Mouse (Mus musculus) olfactory bulb, adult 2 months (tissue): ENCODE data around the gene Smim15. TPM values are rescaled to one million over a fixed set of nuclear protein-coding genes. Genes with fewer than 3 reads are reported as not detected.
A peak's percentile ranks its signal among the peaks of the same experiment; 100 is the strongest.

Experiments used
- H3K27ac ChIP-seq: fragments of 200-500 bp; 2 replicates; pipeline ENCODE4 v1.5.1; 2012; ENCODE audit warnings: low read depth, low read length; ENCODE audit not compliant: insufficient read depth
- H3K4me1 ChIP-seq: fragments of 200-500 bp; 2 replicates; pipeline ENCODE4 v1.6.1; 2012; ENCODE audit warnings: low read length; ENCODE audit not compliant: control insufficient read depth, insufficient read depth
- H3K4me3 ChIP-seq: fragments of 200-500 bp; 2 replicates; pipeline ENCODE4 v1.5.1; 2012; ENCODE audit warnings: mild to moderate bottlenecking, low read depth, low read length, moderate library complexity; ENCODE audit not compliant: insufficient read depth
- CTCF ChIP-seq: fragments of 200-500 bp; IDR thresholded peaks from 2 replicates; pipeline ENCODE4 v1.5.1; 2012; ENCODE audit warnings: low read depth, mild to moderate bottlenecking, low read length, moderate library complexity; ENCODE audit not compliant: insufficient read depth
- POLR2A ChIP-seq: fragments of 200-500 bp; IDR thresholded peaks from 2 replicates; pipeline ENCODE4 v1.6.1; 2012; ENCODE audit warnings: mild to moderate bottlenecking, low read depth, low read length, moderate library complexity; ENCODE audit not compliant: insufficient read depth
- WGBS: fragments of 180-500 bp; shearing (Covaris S2); methylation state at CpG from one replicate; pipeline ENCODE4 v1.1.7; 2018; 5-methylcytosine and 5-hydroxymethylcytosine counted together
- polyA plus RNA-seq: library from polyadenylated mRNA; stranded (reverse); fragments of >200 nt; gene quantifications from 2 replicates; pipeline ENCODE4 v1.2.4, GENCODE M21; 2012; ENCODE audit warnings: low replicate concordance; ENCODE audit not compliant: missing spikeins, insufficient read depth, insufficient read length

Smim15 gene
- not detected in 2 replicates for polyA plus RNA-seq

- under 1% methylated on average over 71 of the region's 71 CpGs for WGBS
- peak within 1 kb of the TSS; percentile 67 for H3K27ac ChIP-seq
- peak within 1 kb of the TSS; percentile 85 for H3K4me3 ChIP-seq
- TF ChIP-seq POLR2A (peak; percentile 82), CTCF (0 out of 2 replicates have a peak, but pooled peaks have one; percentile 18)
- peaks cover 3% of the 10 kb centered on the region for H3K4me1 ChIP-seq
Observed at GRCm38 (mm10) chr13:108044222-108044941, at the start of gene Smim15. Smim15 (plus strand) TSS chr13:108044446.

DNA sequence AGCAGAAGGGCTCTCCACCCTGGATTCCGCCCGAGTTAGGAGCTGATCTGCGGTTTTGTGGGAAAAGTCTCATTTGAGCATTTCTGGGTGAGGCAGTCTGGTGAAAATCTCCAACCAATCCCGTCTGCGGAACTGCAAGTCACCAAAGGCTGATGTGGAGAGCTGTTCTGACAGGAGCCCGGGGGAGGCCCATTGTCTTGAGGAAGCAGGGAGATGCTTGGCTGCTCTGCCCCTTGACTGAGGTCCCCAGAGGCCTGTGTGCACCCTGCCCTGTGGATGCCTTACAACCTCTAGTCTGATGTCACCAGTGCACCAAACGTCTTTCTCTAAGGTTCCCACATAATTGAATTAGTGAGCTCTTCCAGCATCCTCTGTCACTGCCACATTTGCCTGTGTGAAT, 49.0 kb upstream of the Smim15 start:
- Histone ChIP-seq H3K4me1 (no peaks in the 10 kb centered on the region), H3K4me3 (no peak overlapping the region), H3K27ac (no peak overlapping the region)
- 60% methylated on average over 7 of the region's 7 CpGs for WGBS
- TF ChIP-seq CTCF (no peak), POLR2A (no peak)

GRCm38 (mm10) chr13:107996301-107996700, 47.9 kb upstream of the Smim15 start:
- Histone ChIP-seq H3K4me1 (no peaks in the 10 kb centered on the region), H3K27ac (no peak overlapping the region), H3K4me3 (no peak overlapping the region)
- 96% methylated on average over 3 of the region's 3 CpGs for WGBS
- TF ChIP-seq POLR2A: no peak
- TF ChIP-seq CTCF: no peak

GRCm38 (mm10) chr13:108007861-108008260, 36.4 kb upstream of the Smim15 start:
- 63% methylated on average over 4 of the region's 4 CpGs for WGBS
- Histone ChIP-seq H3K4me3 (no peak overlapping the region), H3K27ac (no peak overlapping the region), H3K4me1 (no peaks in the 10 kb centered on the region)
- TF ChIP-seq CTCF: no peak
- TF ChIP-seq POLR2A: no peak

DNA sequence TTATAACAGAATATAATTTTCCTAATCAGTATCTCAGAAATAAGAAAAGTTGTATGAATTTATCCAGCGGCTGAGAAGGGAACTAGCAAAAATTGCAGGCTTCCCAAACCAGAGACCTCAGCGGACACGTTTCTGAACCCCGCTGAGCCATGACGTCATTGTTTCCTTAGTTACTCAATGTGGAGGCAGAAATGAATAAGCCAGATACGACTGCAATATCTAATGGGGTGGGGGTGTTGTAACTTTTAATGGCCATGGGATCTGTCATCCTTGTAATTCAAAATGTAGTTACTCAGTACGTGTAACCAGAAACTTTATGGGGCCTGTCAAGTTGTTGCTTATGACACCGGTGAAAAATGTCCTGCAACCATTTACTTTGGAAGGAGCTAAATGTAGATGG, 31.1 kb upstream of the Smim15 start:
- no peak for TF ChIP-seq POLR2A
- no peak for TF ChIP-seq CTCF
- WGBS: 72% methylated on average over 8 of the region's 8 CpGs
- Histone ChIP-seq H3K4me1 (no peaks in the 10 kb centered on the region), H3K27ac (no peak overlapping the region), H3K4me3 (no peak overlapping the region)

DNA sequence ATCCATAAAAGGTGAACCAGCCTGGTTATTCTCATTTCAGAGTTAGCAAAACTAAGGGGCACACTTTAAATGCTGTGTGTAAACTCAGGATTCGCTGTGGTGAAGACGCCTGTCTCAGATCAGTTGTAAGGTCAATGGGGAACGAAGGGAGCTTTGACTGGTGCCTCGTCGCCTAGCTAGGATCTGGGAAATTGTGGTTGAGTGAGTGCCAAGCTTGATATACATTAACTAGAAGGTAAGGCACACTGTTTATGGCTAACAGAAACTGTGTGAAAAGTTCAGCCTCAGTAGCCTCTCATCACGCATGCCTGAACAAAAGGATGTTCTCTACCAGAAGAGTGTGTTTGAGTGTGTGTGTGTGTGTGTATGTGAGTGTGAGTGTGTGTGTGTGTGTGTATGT, 30.4 kb upstream of the Smim15 start:
- H3K27ac ChIP-seq: no peak overlapping the region
- H3K4me3 ChIP-seq: no peak overlapping the region
- no peaks in the 10 kb centered on the region for H3K4me1 ChIP-seq
- WGBS: 97% methylated on average over 6 of the region's 6 CpGs
- TF ChIP-seq POLR2A (no peak), CTCF (no peak)

- Histone ChIP-seq H3K27ac (no peak overlapping the region), H3K4me3 (no peak overlapping the region), H3K4me1 (no peaks in the 10 kb centered on the region)
- TF ChIP-seq CTCF (no peak), POLR2A (no peak)
- WGBS: 85% methylated on average over 6 of the region's 6 CpGs
Observed at GRCm38 (mm10) chr13:108015166-108015565, 29.1 kb upstream of the Smim15 start.

DNA sequence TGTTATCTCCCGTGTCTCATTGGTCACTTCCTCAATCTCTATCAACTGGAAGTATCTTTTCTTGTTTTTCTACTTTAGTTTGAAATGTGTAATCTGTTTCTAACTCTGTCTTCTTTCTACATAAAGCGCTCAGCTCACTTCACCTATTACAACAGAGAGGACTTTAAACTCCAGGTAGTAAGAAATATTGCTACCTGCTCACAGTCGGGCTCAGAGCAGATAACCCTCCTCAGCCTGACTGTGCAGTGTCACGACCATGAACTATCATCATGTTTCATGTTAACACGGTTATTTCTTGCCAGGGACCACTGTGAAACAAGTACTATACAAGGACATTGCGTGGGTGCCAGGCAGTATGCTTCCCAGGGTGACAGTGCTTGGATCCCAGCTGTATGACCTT, 26.9 kb upstream of the Smim15 start:
- TF ChIP-seq CTCF: no peak
- no peak for TF ChIP-seq POLR2A
- 91% methylated on average over 6 of the region's 6 CpGs for WGBS
- no peaks in the 10 kb centered on the region for H3K4me1 ChIP-seq
- H3K4me3 ChIP-seq: no peak overlapping the region
- H3K27ac ChIP-seq: no peak overlapping the region

DNA sequence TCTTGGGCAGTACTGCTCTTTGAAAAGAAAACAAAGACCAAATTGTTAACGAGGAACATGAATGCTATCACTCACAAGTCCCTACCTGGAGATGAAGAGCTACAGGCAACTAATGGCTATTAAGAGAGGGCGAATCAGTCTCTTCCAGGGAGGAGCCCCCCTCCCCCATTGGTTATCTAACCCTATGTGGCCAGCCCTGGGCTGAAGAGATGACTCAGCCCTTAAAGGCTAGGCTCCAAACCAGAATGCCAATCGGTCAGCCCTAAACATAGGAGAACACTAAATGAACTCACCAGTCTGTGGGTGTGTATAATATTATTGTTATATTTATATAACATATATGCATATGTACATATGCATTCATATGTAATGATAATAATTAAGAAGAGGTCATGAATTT, 18.4 kb upstream of the Smim15 start:
- Histone ChIP-seq H3K4me1 (no peaks in the 10 kb centered on the region), H3K4me3 (no peak overlapping the region), H3K27ac (no peak overlapping the region)
- TF ChIP-seq CTCF: no peak
- no peak for TF ChIP-seq POLR2A
- 59% methylated on average over 3 of the region's 3 CpGs for WGBS
